Mouse (Mus musculus): ENCODE measurements around the gene C3.

The C3 gene

GRCm38 (mm10) chr17:57228014-57228413, at the start of gene C3:
C3 (minus strand) TSS chr17:57228136.
- in situ Hi-C loops (cut with MboI): no loop called here

- in situ Hi-C loops (cut with MboI): no loop called here
Measured at GRCm38 (mm10) chr17:57276634-57277121, 48.7 kb upstream of the C3 start.

- in situ Hi-C loops (cut with MboI): no loop called here
Measured at GRCm38 (mm10) chr17:57275997-57276351, 48.0 kb upstream of the C3 start.

GRCm38 (mm10) chr17:57275111-57275996, 47.4 kb upstream of the C3 start:
- in situ Hi-C loops (cut with MboI): no loop called here

GRCm38 (mm10) chr17:57274686-57275085, 46.8 kb upstream of the C3 start:
- in situ Hi-C loops (cut with MboI): no loop called here

DNA sequence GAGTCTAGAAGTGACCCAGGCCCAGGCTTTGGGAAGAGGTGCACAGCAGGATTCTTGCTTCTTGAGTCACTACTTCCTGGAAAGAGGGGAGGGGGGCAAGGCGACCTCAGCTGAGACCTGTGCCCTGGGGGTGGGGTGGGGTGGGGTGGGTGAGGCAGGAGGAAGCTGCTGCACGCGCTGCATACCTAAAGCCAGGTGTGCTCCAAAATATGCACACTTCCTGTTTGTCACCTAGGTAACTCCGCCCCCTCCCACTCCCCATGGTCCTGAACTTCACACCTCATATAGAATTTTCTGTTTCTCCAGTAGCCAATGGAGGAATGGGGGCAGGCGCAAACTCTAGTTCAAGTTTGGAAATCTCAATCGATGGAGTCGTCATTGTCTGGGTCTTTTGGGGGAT, 45.9 kb upstream of the C3 start:
- in situ Hi-C loops (cut with MboI): no loop called here

DNA sequence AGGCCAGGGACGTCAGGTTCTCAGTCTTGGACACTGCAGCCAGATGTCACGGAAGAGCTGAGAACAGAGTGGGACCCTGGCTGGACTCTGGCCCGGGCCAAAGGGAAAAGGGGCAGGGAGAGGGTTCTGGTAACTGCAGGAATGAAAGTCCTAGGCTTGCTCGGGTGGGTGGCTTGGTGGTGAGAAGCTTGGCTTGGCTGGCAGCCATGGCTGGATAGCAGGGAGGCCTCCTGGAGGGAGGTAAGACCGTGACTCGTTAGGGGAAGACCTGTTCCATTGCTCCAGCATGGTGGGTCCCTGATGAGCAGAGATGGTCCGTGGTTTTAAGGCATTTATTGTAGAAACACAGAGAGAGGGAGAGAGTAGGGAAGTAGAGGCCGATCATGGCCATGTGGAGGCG, 43.4 kb upstream of the C3 start:
- in situ Hi-C loops (cut with MboI): no loop called here

GRCm38 (mm10) chr17:57267556-57268126, 39.7 kb upstream of the C3 start:
- in situ Hi-C loops (cut with MboI): no loop called here

DNA sequence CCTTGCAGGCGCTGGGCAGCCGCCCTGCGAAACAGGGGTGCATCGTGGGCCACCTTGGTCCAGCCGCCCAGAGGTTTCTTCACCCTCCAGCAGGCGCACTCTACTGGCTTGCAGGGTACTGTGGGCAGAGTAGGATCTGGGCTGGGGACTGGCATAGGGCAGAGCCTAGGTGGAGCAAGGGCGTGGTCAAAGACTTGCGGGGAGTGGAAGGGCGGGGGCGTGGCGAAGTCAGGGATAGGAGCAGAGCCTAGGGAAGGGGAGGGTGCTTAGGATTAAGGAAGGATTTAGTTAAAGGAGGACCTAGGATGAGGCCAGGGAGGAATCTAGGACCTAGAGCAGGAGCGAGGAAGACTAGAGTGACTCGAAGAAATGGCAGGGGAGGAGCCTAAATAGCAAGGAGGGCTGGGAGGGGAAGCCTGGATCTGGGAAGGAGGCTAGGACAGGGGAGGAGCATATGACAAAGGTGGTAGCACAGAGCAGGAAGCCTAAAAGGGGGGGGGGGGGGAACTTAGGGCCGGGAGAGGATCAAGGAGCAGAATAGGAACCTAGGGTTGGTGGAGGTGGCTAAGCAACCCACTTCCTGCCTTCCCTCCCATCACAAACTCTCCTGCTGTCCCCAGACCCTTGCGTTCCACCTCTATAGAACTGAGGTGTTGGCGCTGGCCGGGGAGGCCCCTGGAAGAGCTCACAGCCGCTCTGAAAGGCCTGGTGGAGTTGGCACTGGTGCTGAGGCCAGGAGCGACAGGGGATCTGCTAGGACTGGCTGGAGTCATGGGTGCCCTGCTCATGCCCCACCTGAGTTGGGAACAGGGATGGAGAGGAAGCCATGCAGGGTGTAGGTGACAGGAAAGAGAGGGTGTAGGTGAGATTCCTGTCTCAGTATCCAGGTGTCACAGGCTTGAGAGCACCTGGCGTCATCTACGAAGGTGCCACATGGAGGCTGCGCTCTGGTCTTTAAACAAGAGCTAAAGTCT, 37.3 kb upstream of the C3 start:
- in situ Hi-C loops (cut with MboI): no loop called here

DNA sequence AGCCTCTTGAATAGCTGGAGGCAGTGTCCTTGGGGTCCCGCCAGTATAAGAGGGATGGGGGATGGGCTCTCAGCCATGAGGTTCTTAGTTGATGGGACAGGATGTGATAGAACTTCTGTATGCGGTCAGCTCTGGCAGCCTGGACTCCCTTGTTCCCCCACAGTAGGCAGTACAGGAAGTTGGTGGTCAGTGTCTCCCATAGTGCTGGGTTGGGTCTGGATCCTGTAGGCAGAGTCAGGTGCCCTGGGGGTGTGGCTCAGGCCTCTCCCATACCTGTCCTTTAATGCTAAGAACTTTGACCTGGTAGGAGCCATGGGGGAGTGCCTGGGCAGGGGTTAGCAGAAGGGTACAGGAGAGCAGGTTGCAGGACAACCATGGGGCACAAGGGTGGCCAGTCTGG, 36.2 kb upstream of the C3 start:
- in situ Hi-C loops (cut with MboI): no loop called here

DNA sequence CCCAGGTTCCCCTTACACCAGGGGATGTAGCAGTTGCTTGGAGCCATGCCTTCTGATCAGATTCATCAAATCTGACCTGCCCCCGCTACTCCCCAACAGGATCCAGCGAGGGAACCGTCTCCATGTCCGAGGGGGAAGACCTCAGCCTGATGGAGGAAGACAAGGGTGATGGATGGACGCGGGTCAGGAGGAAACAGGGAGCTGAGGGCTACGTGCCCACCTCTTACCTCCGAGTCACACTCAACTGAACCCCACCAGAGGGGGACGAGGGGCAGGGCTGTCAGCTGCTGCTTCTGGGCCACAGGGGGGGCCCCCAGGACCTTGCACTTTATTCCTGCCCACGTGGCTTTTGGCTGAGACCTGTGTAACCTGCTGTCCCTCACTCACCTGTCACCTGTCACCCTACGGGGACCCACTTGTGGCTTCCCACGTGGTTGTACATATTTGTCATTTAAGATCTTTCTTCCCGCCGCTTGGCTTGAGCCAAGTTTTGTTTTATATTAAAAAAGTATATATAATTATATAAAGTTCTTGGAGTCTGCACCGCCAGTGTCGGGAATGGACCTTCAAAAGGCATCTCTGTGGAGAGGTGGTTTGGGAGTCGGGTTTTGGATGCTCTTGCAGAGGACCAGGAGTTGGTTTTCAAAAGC, 35.1 kb upstream of the C3 start:
- in situ Hi-C loops (cut with MboI): no loop called here

GRCm38 (mm10) chr17:57261796-57262195, 33.9 kb upstream of the C3 start:
- in situ Hi-C loops (cut with MboI): no loop called here

- in situ Hi-C loops (cut with MboI): no loop called here
Measured at GRCm38 (mm10) chr17:57261286-57261685, 33.4 kb upstream of the C3 start.

GRCm38 (mm10) chr17:57260351-57260750, 32.4 kb upstream of the C3 start:
- in situ Hi-C loops (cut with MboI): no loop called here

GRCm38 (mm10) chr17:57259742-57260141, 31.8 kb upstream of the C3 start:
- in situ Hi-C loops (cut with MboI): no loop called here

DNA sequence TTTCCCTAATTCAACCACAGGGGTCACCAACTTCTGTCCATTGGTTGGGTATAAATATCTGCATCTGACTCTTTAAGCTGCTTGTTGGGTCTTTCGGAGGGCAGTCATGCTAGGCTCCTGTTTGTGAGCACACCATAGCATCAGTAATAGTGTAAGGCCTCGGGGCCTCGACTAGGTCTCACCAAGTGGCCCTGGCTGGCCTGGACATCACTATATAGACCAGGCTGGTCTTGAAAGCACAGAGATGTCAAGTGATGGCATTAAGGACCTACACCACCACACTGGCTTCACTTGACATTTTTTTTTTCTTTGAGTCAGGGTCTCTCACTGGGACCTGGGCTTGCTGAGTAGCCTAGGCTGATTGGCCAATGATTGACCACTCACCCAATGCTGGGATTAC, 30.3 kb upstream of the C3 start:
- in situ Hi-C loops (cut with MboI): no loop called here

GRCm38 (mm10) chr17:57256921-57257485, 29.1 kb upstream of the C3 start:
- in situ Hi-C loops (cut with MboI): no loop called here

DNA sequence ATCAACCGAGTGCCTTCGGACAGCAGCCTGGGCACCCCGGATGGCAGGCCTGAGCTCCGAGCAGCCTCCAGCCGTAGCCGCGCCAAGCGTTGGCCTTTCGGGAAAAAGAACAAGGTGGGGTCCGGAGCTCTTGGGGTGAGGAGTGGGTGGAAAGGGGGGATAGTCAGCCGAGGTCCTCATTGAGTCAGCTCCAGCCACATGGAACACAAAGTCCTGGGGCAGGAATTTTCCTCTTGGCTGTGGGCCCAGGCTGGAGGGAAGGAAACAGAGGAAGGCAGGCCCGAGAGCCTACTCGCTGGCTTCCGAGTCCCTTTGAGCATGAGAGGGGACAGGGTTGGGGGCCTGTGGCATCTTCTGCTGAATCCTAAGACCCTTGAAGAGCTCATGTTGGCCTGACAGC, 27.4 kb upstream of the C3 start:
- in situ Hi-C loops (cut with MboI): no loop called here

DNA sequence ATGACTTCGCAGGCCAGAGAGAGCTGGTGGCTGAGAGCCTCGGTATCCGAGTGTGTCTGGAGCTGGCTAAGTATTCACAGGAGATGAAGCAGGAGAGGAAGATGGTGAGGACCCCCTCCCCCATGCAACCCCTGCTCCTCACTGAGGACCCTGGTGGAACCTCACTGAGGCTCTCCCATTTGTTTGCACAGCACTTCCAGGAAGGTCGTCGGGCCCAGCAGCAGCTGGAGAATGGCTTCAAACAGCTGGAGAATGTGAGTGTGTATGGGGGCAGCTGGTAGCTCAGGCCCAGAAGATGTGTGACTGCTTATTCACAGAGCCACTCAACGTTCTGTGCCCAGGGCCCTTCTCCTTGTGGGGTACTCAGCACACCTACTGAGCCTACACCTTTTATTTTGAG, 25.4 kb upstream of the C3 start:
- in situ Hi-C loops (cut with MboI): no loop called here

GRCm38 (mm10) chr17:57251431-57251830, 23.5 kb upstream of the C3 start:
- in situ Hi-C loops (cut with MboI): no loop called here

GRCm38 (mm10) chr17:57250461-57251160, 22.7 kb upstream of the C3 start:
- in situ Hi-C loops (cut with MboI): no loop called here
